Mouse (Mus musculus): ENCODE data around the gene Clta. TPM values are rescaled to one million over a fixed set of nuclear protein-coding genes. Genes with fewer than 3 reads are reported as not detected.

The Clta gene
- polyA plus RNA-seq, 1 experiment from 2014 or later, result 277 TPM

- Histone ChIP-seq H3K36me3 (no peaks in the 10 kb centered on the region), H3K27me3 (replicated peaks) (no peaks in the 10 kb centered on the region), H3K4me3 (no peak overlapping the region), H3K9me3 (no peaks in the 10 kb centered on the region), H3K4me1 (peaks cover 19% of the 10 kb centered on the region), H3K4me2 (replicated peaks) (no peak overlapping the region), H3K9ac (no peak overlapping the region), H3K27ac (no peak overlapping the region)
- ATAC-seq (ENCODE audit: low FRiP score, low read depth), result no peak
- WGBS, result 35% methylated on average over 9 of the region's 9 CpGs
These were observed 64.5 kb downstream of the Clta start for GRCm38 (mm10) chr4:44068736-44069135.

GRCm38 (mm10) chr4:44069411-44069810 is 65.2 kb downstream of the Clta start:
- Histone ChIP-seq H3K9ac (no peak overlapping the region), H3K36me3 (no peaks in the 10 kb centered on the region), H3K27ac (no peak overlapping the region), H3K9me3 (no peaks in the 10 kb centered on the region), H3K4me2 (replicated peaks) (no peak overlapping the region), H3K4me3 (no peak overlapping the region), H3K27me3 (replicated peaks) (no peaks in the 10 kb centered on the region), H3K4me1 (peaks cover 19% of the 10 kb centered on the region)
- WGBS, result 89% methylated on average over 4 of the region's 4 CpGs
- ATAC-seq (ENCODE audit: low FRiP score, low read depth), result no peak

- Histone ChIP-seq H3K27me3 (replicated peaks) (no peaks in the 10 kb centered on the region), H3K36me3 (no peaks in the 10 kb centered on the region), H3K4me2 (replicated peaks) (peak overlapping the region; percentile 78), H3K4me1 (peaks cover 15% of the 10 kb centered on the region), H3K4me3 (no peak overlapping the region), H3K27ac (no peak overlapping the region), H3K9me3 (no peaks in the 10 kb centered on the region), H3K9ac (no peak overlapping the region)
- 72% methylated on average over 4 of the region's 4 CpGs for WGBS
- ATAC-seq (ENCODE audit: low FRiP score, low read depth), result no peak
These were observed 66.4 kb downstream of the Clta start for GRCm38 (mm10) chr4:44070641-44071040.

- WGBS, result 9% methylated on average over 11 of the region's 11 CpGs
- Histone ChIP-seq H3K9ac (peak overlapping the region; percentile 83), H3K9me3 (no peaks in the 10 kb centered on the region), H3K4me2 (replicated peaks) (peak overlapping the region; percentile 78), H3K36me3 (no peaks in the 10 kb centered on the region), H3K27me3 (replicated peaks) (no peaks in the 10 kb centered on the region), H3K4me1 (peaks cover 15% of the 10 kb centered on the region), H3K4me3 (peak overlapping the region; percentile 85), H3K27ac (peak overlapping the region; percentile 68; the same call in 1 of the 2 replicates)
- no peak for ATAC-seq (ENCODE audit: low FRiP score, low read depth)
These were observed 67.5 kb downstream of the Clta start for GRCm38 (mm10) chr4:44071741-44072145.

- ATAC-seq (ENCODE audit: low FRiP score, low read depth), result peak; percentile 98
- Histone ChIP-seq H3K9me3 (no peaks in the 10 kb centered on the region), H3K27me3 (replicated peaks) (no peaks in the 10 kb centered on the region), H3K4me3 (peak overlapping the region; percentile 85), H3K36me3 (no peaks in the 10 kb centered on the region), H3K27ac (peak overlapping the region; percentile 68), H3K9ac (peak overlapping the region; percentile 83), H3K4me1 (peaks cover 15% of the 10 kb centered on the region), H3K4me2 (replicated peaks) (peak overlapping the region; percentile 78)
- WGBS, result under 1% methylated on average over 70 of the region's 70 CpGs
These were observed 68.1 kb downstream of the Clta start for GRCm38 (mm10) chr4:44072146-44072872.

GRCm38 (mm10) chr4:44072873-44073441 is 68.7 kb downstream of the Clta start:
- Histone ChIP-seq H3K4me1 (peaks cover 15% of the 10 kb centered on the region), H3K36me3 (no peaks in the 10 kb centered on the region), H3K9ac (peak overlapping the region; percentile 83), H3K4me3 (peak overlapping the region; percentile 85), H3K27me3 (replicated peaks) (no peaks in the 10 kb centered on the region), H3K27ac (no peak overlapping the region), H3K4me2 (replicated peaks) (peak overlapping the region; percentile 78), H3K9me3 (no peaks in the 10 kb centered on the region)
- peak; percentile 73; the same call in 1 of the 2 replicates for ATAC-seq (ENCODE audit: low FRiP score, low read depth)
- WGBS, result 10% methylated on average over 9 of the region's 9 CpGs

GRCm38 (mm10) chr4:44073799-44074198 is 69.5 kb downstream of the Clta start:
- Histone ChIP-seq H3K4me2 (replicated peaks) (no peak overlapping the region), H3K4me3 (no peak overlapping the region), H3K9ac (no peak overlapping the region), H3K27me3 (replicated peaks) (no peaks in the 10 kb centered on the region), H3K27ac (no peak overlapping the region), H3K9me3 (no peaks in the 10 kb centered on the region), H3K4me1 (peaks cover 15% of the 10 kb centered on the region), H3K36me3 (no peaks in the 10 kb centered on the region)
- ATAC-seq (ENCODE audit: low FRiP score, low read depth), result no peak
- 92% methylated on average over 3 of the region's 3 CpGs for WGBS

GRCm38 (mm10) chr4:44074422-44074821 is 70.2 kb downstream of the Clta start:
- no peaks in the 10 kb centered on the region for H3K27me3 ChIP-seq (replicated peaks)
- H3K9ac ChIP-seq, result no peak overlapping the region
- peaks cover 15% of the 10 kb centered on the region for H3K4me1 ChIP-seq
- no peak overlapping the region for H3K4me2 ChIP-seq (replicated peaks)
- 77% methylated on average over 4 of the region's 4 CpGs for WGBS
- no peaks in the 10 kb centered on the region for H3K9me3 ChIP-seq
- no peak overlapping the region for H3K27ac ChIP-seq
- no peak overlapping the region for H3K4me3 ChIP-seq
- ATAC-seq (ENCODE audit: low FRiP score, low read depth), result no peak
- H3K36me3 ChIP-seq, result no peaks in the 10 kb centered on the region

GRCm38 (mm10) chr4:44078358-44078933 is 74.2 kb downstream of the Clta start:
- no peak for ATAC-seq (ENCODE audit: low FRiP score, low read depth)
- Histone ChIP-seq H3K9me3 (no peaks in the 10 kb centered on the region), H3K4me2 (replicated peaks) (no peak overlapping the region), H3K9ac (no peak overlapping the region), H3K27ac (no peak overlapping the region), H3K36me3 (no peaks in the 10 kb centered on the region), H3K4me1 (no peaks in the 10 kb centered on the region), H3K27me3 (replicated peaks) (no peaks in the 10 kb centered on the region), H3K4me3 (no peak overlapping the region)
- WGBS, result 91% methylated on average over 7 of the region's 7 CpGs

Other genes with a start within 250 kb of the Clta start
- gene Olfr159, start 233.4 kb upstream of the Clta start, polyA plus RNA-seq (2016; fragmentation: Nextera tagmentation; extraction: Ambion mirVana), result not detected in 2 replicates
- gene Olfr156, start 180.6 kb upstream of the Clta start, polyA plus RNA-seq (2016; fragmentation: Nextera tagmentation; extraction: Ambion mirVana), result not detected in 2 replicates
- gene Olfr157, start 164.3 kb upstream of the Clta start, polyA plus RNA-seq (2016; fragmentation: Nextera tagmentation; extraction: Ambion mirVana), result not detected in 2 replicates
- not detected in 2 replicates for gene Olfr155, start 152.9 kb upstream of the Clta start, polyA plus RNA-seq (2016; fragmentation: Nextera tagmentation; extraction: Ambion mirVana)
- gene Reck, start 128.9 kb upstream of the Clta start, polyA plus RNA-seq (2016; fragmentation: Nextera tagmentation; extraction: Ambion mirVana), result 13.6 and 15.1 TPM in 2 replicates
- 91.0 and 95.7 TPM in 2 replicates for gene Glipr2, start 47.1 kb upstream of the Clta start, polyA plus RNA-seq (2016; fragmentation: Nextera tagmentation; extraction: Ambion mirVana)
- not detected in 2 replicates for gene Ccin, start 21.0 kb upstream of the Clta start, polyA plus RNA-seq (2016; fragmentation: Nextera tagmentation; extraction: Ambion mirVana)
- gene Gne, start 79.7 kb downstream of the Clta start, polyA plus RNA-seq (2016; fragmentation: Nextera tagmentation; extraction: Ambion mirVana), result 21.8 and 27.4 TPM in 2 replicates
- gene Rnf38, start 229.3 kb downstream of the Clta start, polyA plus RNA-seq (2016; fragmentation: Nextera tagmentation; extraction: Ambion mirVana), result 47.1 and 53.9 TPM in 2 replicates

Measured in neural tube, embryonic 12.5 days (tissue).